8 mouse cellular contexts compared by ENCODE assay signal in genomic region chr11:5260942-5261459, GRCm38 (mm10). TPM values are rescaled to one million over a fixed set of nuclear protein-coding genes. Genes with fewer than 3 reads are reported as not detected.
DNase-seq lines count a peak whose midpoint lies in the region; ATAC-seq lines count a peak whose summit lies in the region.

No protein-coding gene starts in this region.

- H3K27ac ChIP-seq in heart, embryonic 15.5 days = peak overlapping the region; percentile 85

- peak overlapping the region; percentile 87 for H3K4me3 ChIP-seq in heart, embryonic 15.5 days
- H3K4me3 ChIP-seq in megakaryocyte, embryonic 14.5 days (replicated peaks) = peak overlapping the region; percentile 97

- DNase-seq in CD4-positive helper T cell, adult 2 months (ENCODE audit: low read depth, low spot score) = peak; percentile 65
- peak; percentile 67 for DNase-seq in R1 (ENCODE audit: low read depth, low spot score)
- DNase-seq in embryo, embryonic 11 days = peak; percentile 79
- DNase-seq in kidney, postnatal 25 days = peak; percentile 58 to 73
- DNase-seq in splenic B cell, adult 2 months (ENCODE audit: low read depth, low spot score) = peak; percentile 52
- DNase-seq in urinary bladder, postnatal 10 days (ENCODE audit: low spot score) = no peak

- no peaks in the 10 kb centered on the region for H3K36me3 ChIP-seq in heart, embryonic 15.5 days
- no peaks in the 10 kb centered on the region for H3K36me3 ChIP-seq in megakaryocyte, embryonic 14.5 days (replicated peaks; ENCODE audit: low read length)
- H3K36me3 ChIP-seq in splenic B cell, adult 2 months (ENCODE audit: control insufficient read depth, insufficient read depth, low read length, poor library complexity, severe bottlenecking) = no peaks in the 10 kb centered on the region

- peak; percentile 29 for ATAC-seq in heart, embryonic 15.5 days (replicated peaks; ENCODE audit: insufficient number of reproducible peaks, insufficient read depth, low FRiP score, low read depth)

- under 1% methylated on average over 39 of the region's 42 CpGs for WGBS in heart, embryonic 15.5 days

- no peaks in the 10 kb centered on the region for H3K27me3 ChIP-seq in heart, embryonic 15.5 days
- H3K27me3 ChIP-seq in megakaryocyte, embryonic 14.5 days (replicated peaks) = peaks cover 32% of the 10 kb centered on the region
- peaks cover 1% of the 10 kb centered on the region; the same call in 1 of the 2 replicates for H3K27me3 ChIP-seq in splenic B cell, adult 2 months (ENCODE audit: control insufficient read depth, insufficient read depth, low read length, poor library complexity, severe bottlenecking)

- H3K4me1 ChIP-seq in heart, embryonic 15.5 days (replicated peaks) = peaks cover 55% of the 10 kb centered on the region
- peaks cover 39% of the 10 kb centered on the region for H3K4me1 ChIP-seq in megakaryocyte, embryonic 14.5 days

- no peaks in the 10 kb centered on the region for H3K9me3 ChIP-seq in heart, embryonic 15.5 days (replicated peaks)
- H3K9me3 ChIP-seq in megakaryocyte, embryonic 14.5 days = no peaks in the 10 kb centered on the region

- H3K9ac ChIP-seq in heart, embryonic 15.5 days = peak overlapping the region; percentile 92

- peak overlapping the region; percentile 81 for H3K4me2 ChIP-seq in heart, embryonic 15.5 days

RNA-seq across cellular contexts. Expression of gene Kremen1, which starts 0.4 kb away (rescaled TPM):
- polyA plus RNA-seq in heart, embryonic 15.5 days (2015; fragmentation: Nextera tagmentation; extraction: Ambion mirVana) = 24.0 and 29.3 TPM in 2 replicates
- polyA plus RNA-seq in megakaryocyte, embryonic 14.5 days (2012; ENCODE audit: insufficient read depth, low replicate concordance) = 3.7 and 7.2 TPM in 2 replicates
